Mouse (Mus musculus) liver, postnatal 0 days (tissue): ENCODE measurements at regions not wholly inside any gene's neighbourhood (a gene's known extent, or its start where the extent isn't known, plus 50 kb on each side); places are given as distances from the start of the nearest gene placed in this dataset.

Source experiments
- CTCF ChIP-seq: sonication (generic); IDR thresholded peaks from 2 replicates; pipeline ENCODE4 v1.5.1; 2016; ENCODE audit warnings: antibody characterized with exemption, low read depth
- EP300 ChIP-seq: IDR thresholded peaks from 2 replicates; pipeline ENCODE4 v1.6.1; 2016; ENCODE audit warnings: antibody characterized with exemption, low read depth, mild to moderate bottlenecking

DNA sequence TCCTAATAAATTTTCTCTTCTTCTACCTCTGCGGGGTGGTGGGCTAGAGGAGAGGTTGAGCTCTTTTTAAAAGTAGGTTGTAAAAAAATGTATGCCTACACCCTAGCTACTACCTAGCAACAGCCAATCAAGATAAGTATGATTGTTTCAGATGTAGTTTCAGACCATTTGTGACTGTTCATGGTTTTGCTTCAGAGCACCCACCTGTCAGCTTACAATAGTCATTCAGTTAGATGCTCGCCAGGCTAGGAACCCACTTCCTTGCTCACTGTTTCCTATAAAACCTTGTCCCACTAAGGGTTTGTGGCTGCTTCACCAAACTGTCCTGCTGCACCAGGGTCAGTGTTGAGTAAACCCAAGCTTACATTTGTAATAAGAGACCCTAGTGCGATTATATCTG, 66.8 kb upstream of the Pfn2 start:
- TF ChIP-seq EP300 (no peak), CTCF (no peak)
